Mouse (Mus musculus) midbrain, embryonic 13.5 days (tissue): ENCODE measurements around the gene Mbtps2. TPM values are rescaled to one million over a fixed set of nuclear protein-coding genes. Genes with fewer than 3 reads are reported as not detected.

Experiments used
- ATAC-seq: fragments of 200-750 bp; cut with Nextera tagmentation; 2 replicates; pipeline ENCODE4 v1.8.0; 2017; ENCODE audit warnings: mild to moderate bottlenecking, moderate TSS enrichment, moderate library complexity
- H3K27ac ChIP-seq: fragments of 300-500 bp; sonication (generic); 2 replicates; pipeline ENCODE4 v1.5.1; 2015; ENCODE audit warnings: inconsistent platforms, mild to moderate bottlenecking, moderate library complexity
- H3K27me3 ChIP-seq: fragments of 300-500 bp; sonication (generic); 2 replicates; pipeline ENCODE4 v1.6.1; 2015; ENCODE audit warnings: mild to moderate bottlenecking, inconsistent platforms
- H3K36me3 ChIP-seq: fragments of 300-500 bp; sonication (generic); 2 replicates; pipeline ENCODE4 v1.6.1; 2015; ENCODE audit warnings: mild to moderate bottlenecking, inconsistent platforms
- H3K4me1 ChIP-seq: fragments of 300-500 bp; sonication (generic); replicated peaks from 2 replicates; pipeline ENCODE4 v1.6.1; 2015; ENCODE audit warnings: inconsistent platforms
- H3K4me2 ChIP-seq: fragments of 300-500 bp; sonication (generic); replicated peaks from 2 replicates; pipeline ENCODE4 v1.6.1; 2015; ENCODE audit warnings: moderate library complexity, mild to moderate bottlenecking, inconsistent platforms
- H3K4me3 ChIP-seq: fragments of 300-500 bp; sonication (generic); replicated peaks from 2 replicates; pipeline ENCODE4 v1.5.1; 2015; ENCODE audit warnings: mild to moderate bottlenecking, inconsistent platforms
- H3K9ac ChIP-seq: fragments of 300-500 bp; sonication (generic); replicated peaks from 2 replicates; pipeline ENCODE4 v1.6.1; 2015; ENCODE audit warnings: mild to moderate bottlenecking, inconsistent platforms
- H3K9me3 ChIP-seq: fragments of 300-500 bp; sonication (generic); 2 replicates; pipeline ENCODE4 v1.6.1; 2016; ENCODE audit warnings: mild to moderate bottlenecking, inconsistent platforms
- WGBS: fragments of 180-500 bp; shearing (Covaris S2); methylation state at CpG from one replicate; pipeline ENCODE4 v1.1.7; 2015; 5-methylcytosine and 5-hydroxymethylcytosine counted together
- polyA plus RNA-seq: library from polyadenylated mRNA; unstranded; fragments of >200 nt; fragmentation: Nextera tagmentation; extraction: Ambion mirVana; gene quantifications from 2 replicates; pipeline ENCODE4 v1.2.1, GENCODE M21; 2015

The Mbtps2 gene
- polyA plus RNA-seq, 1 experiment from 2014 or later: 25.3 TPM

DNA sequence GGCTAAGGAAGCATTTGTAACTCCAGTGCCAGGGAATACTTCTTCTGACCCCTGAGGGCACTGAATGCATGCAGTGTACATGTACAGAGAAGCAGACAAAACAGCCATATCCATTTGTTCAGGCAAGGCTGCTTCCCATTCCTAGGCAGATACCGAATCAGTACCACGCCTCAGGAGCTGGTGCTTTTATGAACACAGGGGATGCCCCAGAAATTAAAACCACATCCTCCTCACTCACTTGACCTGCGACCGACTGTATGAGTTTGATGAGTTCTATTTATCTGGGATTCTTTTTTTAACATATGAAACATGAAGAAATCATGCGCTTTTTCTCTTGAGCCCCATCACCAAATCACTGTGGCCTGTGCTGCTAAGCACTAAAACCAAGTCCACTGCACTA is 1.7 kb downstream of the Mbtps2 start:
- peak overlapping the region; percentile 61 for H3K4me3 ChIP-seq
- H3K9ac ChIP-seq: 0 out of 2 replicates have a peak overlapping the region, but pooled peaks have one; percentile 41
- no peak overlapping the region for H3K27ac ChIP-seq
- H3K9me3 ChIP-seq: no peaks in the 10 kb centered on the region
- H3K36me3 ChIP-seq: no peaks in the 10 kb centered on the region
- peak overlapping the region; percentile 53 for H3K4me2 ChIP-seq
- H3K4me1 ChIP-seq: peaks cover 19% of the 10 kb centered on the region
- WGBS: 83% methylated on average over 5 of the region's 5 CpGs
- peaks cover 4% of the 10 kb centered on the region; the same call in 1 of the 2 replicates for H3K27me3 ChIP-seq
- ATAC-seq: no peak

DNA sequence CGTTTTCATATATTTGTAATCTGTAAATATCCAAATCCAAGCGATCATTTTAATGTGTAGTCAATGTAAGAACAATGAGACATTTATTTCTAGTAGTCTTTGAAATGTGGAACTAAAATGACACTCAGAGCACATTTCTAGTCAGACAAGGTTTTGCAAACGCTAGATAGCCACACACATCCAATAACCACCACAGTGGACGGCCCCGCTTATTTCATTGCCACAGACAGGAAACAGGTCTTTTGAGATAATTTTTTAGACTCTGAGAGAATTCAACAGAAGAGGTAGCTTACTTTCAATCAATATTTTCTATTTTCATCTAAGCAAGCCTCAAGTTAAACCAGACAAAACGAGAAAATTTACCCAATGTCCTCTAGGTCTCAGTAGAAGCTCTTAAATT is 2.6 kb downstream of the Mbtps2 start:
- H3K4me3 ChIP-seq: no peak overlapping the region
- H3K4me1 ChIP-seq: peaks cover 19% of the 10 kb centered on the region
- no peak for ATAC-seq
- H3K9ac ChIP-seq: no peak overlapping the region
- no peaks in the 10 kb centered on the region for H3K9me3 ChIP-seq
- no peaks in the 10 kb centered on the region for H3K36me3 ChIP-seq
- H3K4me2 ChIP-seq: no peak overlapping the region
- H3K27ac ChIP-seq: no peak overlapping the region
- peaks cover 4% of the 10 kb centered on the region; the same call in 1 of the 2 replicates for H3K27me3 ChIP-seq
- 88% methylated on average over 6 of the region's 6 CpGs for WGBS

DNA sequence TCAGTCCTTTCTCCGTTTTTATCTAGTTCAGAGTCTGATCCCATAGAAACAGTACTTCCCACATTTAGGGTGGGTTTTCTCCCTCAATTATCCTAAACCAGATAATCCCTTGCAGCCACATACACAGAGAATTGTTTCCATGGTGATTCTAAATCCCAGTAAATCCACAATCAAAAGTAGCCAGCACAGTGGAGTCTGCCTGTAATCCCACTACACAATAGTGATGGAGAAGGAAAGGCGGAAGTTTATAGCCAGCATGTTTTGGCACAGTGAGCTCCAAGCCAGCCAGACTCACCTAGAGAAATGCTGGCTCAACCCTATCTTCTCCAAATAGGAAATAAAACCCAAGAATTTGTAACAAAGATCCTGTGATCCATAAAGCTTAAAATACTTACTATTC is 3.9 kb downstream of the Mbtps2 start:
- WGBS: 30% methylated on average over 2 of the region's 2 CpGs
- Histone ChIP-seq H3K9ac (no peak overlapping the region), H3K27ac (peak overlapping the region; percentile 56), H3K9me3 (no peaks in the 10 kb centered on the region), H3K27me3 (peaks cover 6% of the 10 kb centered on the region), H3K4me1 (peaks cover 19% of the 10 kb centered on the region), H3K36me3 (no peaks in the 10 kb centered on the region), H3K4me3 (no peak overlapping the region), H3K4me2 (no peak overlapping the region)
- ATAC-seq: peak; percentile 41

DNA sequence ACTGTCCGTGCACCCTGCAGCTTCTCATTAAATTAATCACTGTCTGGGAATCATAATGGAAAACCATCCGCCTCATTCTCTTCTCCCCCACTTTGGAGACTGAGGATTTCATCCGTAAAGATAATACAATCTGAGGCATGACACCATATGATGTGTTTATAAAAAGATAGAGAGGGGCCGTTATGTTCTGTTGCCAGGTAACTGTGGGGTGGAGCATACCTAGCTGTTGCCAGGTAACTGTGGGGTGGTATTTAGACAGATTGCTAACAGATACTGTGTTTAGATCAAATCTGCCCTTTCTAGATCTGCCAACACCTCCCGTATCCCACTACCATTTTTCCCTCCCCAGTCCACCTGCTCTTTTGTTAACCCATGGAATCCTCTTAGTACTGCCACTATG is 11.5 kb downstream of the Mbtps2 start:
- no peaks in the 10 kb centered on the region for H3K36me3 ChIP-seq
- no peak overlapping the region for H3K4me3 ChIP-seq
- no peak overlapping the region for H3K4me2 ChIP-seq
- peaks cover 3% of the 10 kb centered on the region; the same call in 1 of the 2 replicates for H3K27me3 ChIP-seq
- H3K9me3 ChIP-seq: no peaks in the 10 kb centered on the region
- no peak for ATAC-seq
- H3K4me1 ChIP-seq: no peaks in the 10 kb centered on the region
- 61% methylated on average over 5 of the region's 5 CpGs for WGBS
- H3K27ac ChIP-seq: no peak overlapping the region
- H3K9ac ChIP-seq: no peak overlapping the region

DNA sequence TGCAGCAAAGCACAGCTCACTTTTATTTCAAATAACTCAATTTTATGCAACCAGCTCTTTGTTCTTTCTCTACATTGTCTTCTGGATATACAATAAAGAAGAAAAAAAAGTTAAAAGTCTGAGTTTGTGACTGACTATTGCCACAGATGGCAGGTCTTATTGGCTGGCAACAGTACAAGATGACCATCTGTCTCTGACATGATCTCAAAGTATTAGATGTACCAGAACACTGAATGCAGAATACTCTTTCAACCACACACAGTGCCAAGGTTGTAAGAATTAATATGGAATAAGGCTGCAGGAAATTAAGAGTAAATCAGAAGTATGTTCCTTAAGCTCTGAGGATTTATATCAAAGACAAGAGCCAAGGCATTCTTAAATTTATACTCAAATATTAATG is 12.1 kb downstream of the Mbtps2 start:
- no peak overlapping the region for H3K9ac ChIP-seq
- H3K4me3 ChIP-seq: no peak overlapping the region
- no peak for ATAC-seq
- no peaks in the 10 kb centered on the region for H3K4me1 ChIP-seq
- H3K36me3 ChIP-seq: no peaks in the 10 kb centered on the region
- H3K27me3 ChIP-seq: peaks cover 3% of the 10 kb centered on the region; the same call in 1 of the 2 replicates
- no peak overlapping the region for H3K4me2 ChIP-seq
- H3K9me3 ChIP-seq: no peaks in the 10 kb centered on the region
- no peak overlapping the region for H3K27ac ChIP-seq

DNA sequence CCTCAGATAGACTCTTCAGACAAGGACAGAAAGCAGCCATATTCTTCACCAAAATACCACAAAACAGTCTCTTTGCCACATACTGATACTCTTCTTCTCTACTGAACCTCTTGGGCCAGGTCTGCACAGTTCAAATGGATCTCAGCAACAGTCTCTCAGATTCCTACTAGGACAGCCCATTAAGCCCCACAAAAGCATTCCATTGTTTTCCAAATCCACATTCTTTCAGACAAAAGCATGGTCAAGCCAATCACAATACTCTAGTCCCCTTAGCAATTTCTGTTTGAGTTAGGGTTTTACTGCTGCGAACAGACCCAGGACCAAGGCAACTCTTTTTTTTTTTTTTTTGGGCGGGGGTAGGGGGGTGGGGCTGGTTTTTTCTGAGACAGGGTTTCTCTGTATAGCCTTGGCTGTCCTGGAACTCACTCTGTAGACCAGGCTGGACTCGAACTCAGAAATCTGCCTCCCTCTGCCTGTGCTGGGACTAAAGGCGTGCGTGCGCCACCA is 19.4 kb downstream of the Mbtps2 start:
- no peaks in the 10 kb centered on the region for H3K4me1 ChIP-seq
- no peaks in the 10 kb centered on the region for H3K36me3 ChIP-seq
- no peaks in the 10 kb centered on the region for H3K9me3 ChIP-seq
- ATAC-seq: no peak
- no peak overlapping the region for H3K27ac ChIP-seq
- no peaks in the 10 kb centered on the region for H3K27me3 ChIP-seq
- no peak overlapping the region for H3K9ac ChIP-seq
- no peak overlapping the region for H3K4me2 ChIP-seq
- no peak overlapping the region for H3K4me3 ChIP-seq
- 68% methylated on average over 6 of the region's 6 CpGs for WGBS

DNA sequence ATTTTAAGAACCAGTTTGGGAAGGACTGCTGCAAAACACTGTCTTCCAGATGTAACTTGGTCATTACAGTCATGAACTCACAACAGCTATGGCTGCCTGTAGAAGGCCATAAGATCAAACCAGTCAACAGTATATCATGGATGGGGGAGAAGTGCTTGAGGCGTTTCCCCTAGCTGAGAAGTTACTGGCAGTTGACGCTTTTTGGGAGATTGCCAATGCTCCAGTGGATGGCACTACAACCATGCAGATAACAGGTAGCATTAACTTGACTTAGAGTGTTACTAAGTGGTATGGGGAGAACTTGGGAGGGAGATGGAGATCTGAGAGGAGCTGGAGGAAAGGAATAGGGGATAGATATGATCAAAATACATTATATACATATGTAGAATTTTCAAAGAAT is 23.8 kb downstream of the Mbtps2 start:
- H3K9ac ChIP-seq: no peak overlapping the region
- H3K36me3 ChIP-seq: no peaks in the 10 kb centered on the region
- no peak overlapping the region for H3K4me2 ChIP-seq
- no peak for ATAC-seq
- no peaks in the 10 kb centered on the region for H3K27me3 ChIP-seq
- no peak overlapping the region for H3K4me3 ChIP-seq
- H3K4me1 ChIP-seq: no peaks in the 10 kb centered on the region
- 89% methylated on average over 2 of the region's 2 CpGs for WGBS
- H3K27ac ChIP-seq: no peak overlapping the region
- no peaks in the 10 kb centered on the region for H3K9me3 ChIP-seq

DNA sequence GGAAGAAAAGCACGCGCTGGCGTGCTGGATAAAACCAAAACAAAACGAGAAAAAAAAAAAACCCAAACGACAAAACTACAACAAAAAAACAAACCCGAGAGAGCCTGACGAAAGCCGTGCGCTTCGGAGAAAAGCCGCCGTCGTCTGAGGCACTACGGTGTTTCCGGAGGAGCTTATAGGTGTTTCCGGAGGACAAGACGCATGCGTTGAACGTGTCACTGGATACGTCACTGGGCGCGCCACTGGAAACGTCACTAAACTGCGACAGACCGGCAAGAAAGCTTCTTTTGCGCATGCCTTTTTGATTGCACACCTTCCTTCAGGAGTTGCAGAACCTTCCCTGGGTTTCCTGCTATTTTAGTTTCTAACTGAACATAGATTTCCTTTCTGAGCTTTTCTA is 29.7 kb downstream of the Mbtps2 start, which contains the start of gene Yy2:
TSS of gene Yy2 (minus strand) at position 146 of the 400 bp plus-strand sequence.
- H3K4me1 ChIP-seq: no peaks in the 10 kb centered on the region
- no peak within 1 kb of the TSS for H3K9ac ChIP-seq
- H3K4me3 ChIP-seq: no peak within 1 kb of the TSS
- H3K36me3 ChIP-seq: peaks cover 13% of the 10 kb centered on the region; the same call in 1 of the 2 replicates
- no peaks in the 10 kb centered on the region for H3K9me3 ChIP-seq
- ATAC-seq: no peak
- 89% methylated on average over 26 of the region's 26 CpGs for WGBS
- no peaks in the 10 kb centered on the region for H3K27me3 ChIP-seq
- H3K27ac ChIP-seq: no peak within 1 kb of the TSS
- H3K4me2 ChIP-seq: no peak within 1 kb of the TSS

DNA sequence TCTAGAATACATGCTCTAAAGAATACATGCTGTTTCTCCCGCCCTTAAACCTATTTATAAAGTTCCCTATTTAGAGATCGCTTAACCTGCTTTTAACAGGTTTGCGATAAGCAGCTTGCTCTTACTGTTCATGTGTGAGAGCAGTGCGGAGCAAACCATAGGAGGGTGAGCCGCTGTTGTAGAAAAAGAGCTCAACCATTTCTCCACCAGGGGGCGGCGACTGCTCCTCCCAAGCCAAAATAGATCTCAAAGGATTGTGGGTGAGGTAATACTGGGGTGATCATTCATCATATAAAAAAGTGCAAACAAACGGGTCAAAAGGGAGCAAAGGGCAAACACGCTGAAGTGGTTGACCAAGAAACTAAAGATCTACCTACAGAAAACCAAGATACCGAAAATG is 34.7 kb downstream of the Mbtps2 start:
- Histone ChIP-seq H3K9me3 (no peaks in the 10 kb centered on the region), H3K27me3 (no peaks in the 10 kb centered on the region), H3K9ac (no peak overlapping the region), H3K4me2 (no peak overlapping the region), H3K4me1 (no peaks in the 10 kb centered on the region), H3K27ac (no peak overlapping the region), H3K4me3 (no peak overlapping the region), H3K36me3 (peaks cover 13% of the 10 kb centered on the region; the same call in 1 of the 2 replicates)
- ATAC-seq: no peak
- WGBS: 83% methylated on average over 10 of the region's 10 CpGs

DNA sequence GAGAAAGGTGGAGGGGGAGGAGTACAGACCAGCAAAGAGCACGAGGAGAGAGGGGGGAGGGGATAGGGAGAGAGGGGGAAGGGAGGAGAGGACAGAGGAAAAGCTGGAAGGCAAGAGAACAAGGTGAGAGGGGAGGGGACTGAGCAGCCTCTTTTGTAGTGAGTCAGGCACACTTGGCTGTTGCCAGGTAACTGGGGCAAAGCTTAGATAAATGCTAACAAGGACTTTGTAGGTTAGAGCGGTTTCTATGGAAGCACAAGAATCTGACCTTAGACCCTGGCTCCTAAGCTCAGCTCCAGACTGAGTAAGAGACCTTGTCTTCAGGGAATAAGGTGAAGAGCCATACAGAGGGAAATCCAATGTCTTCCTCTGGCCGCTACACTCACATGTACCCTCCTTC is 51.4 kb downstream of the Mbtps2 start:
- 17% methylated on average over 3 of the region's 3 CpGs for WGBS
- no peaks in the 10 kb centered on the region for H3K27me3 ChIP-seq
- H3K9me3 ChIP-seq: no peaks in the 10 kb centered on the region
- no peak overlapping the region for H3K4me2 ChIP-seq
- peaks cover 7% of the 10 kb centered on the region; the same call in 1 of the 2 replicates for H3K4me1 ChIP-seq
- H3K36me3 ChIP-seq: no peaks in the 10 kb centered on the region
- H3K9ac ChIP-seq: no peak overlapping the region
- H3K27ac ChIP-seq: no peak overlapping the region
- no peak overlapping the region for H3K4me3 ChIP-seq
- peak; percentile 93 for ATAC-seq

DNA sequence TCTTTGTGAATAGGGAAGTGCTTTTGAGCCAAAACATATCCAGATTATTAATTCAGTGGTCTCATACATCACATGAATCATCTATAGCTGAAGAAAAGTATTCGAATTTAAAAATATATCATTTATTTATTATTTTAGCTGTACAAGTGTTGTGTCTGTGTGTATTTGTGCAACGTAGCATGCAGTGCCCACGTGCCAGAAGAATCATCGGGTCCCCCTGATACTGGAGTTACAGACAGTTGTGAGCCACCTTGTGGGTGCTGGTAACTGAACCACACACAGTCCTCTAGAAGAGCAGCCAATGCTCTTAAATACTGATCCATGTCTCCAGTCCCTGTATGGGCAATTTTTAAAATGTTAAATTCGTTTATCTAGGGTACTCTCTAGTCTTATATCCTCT is 92.1 kb downstream of the Mbtps2 start:
- no peaks in the 10 kb centered on the region for H3K4me1 ChIP-seq
- WGBS: 68% methylated on average over 5 of the region's 5 CpGs
- ATAC-seq: no peak
- no peak overlapping the region for H3K27ac ChIP-seq
- no peaks in the 10 kb centered on the region for H3K27me3 ChIP-seq
- H3K9ac ChIP-seq: no peak overlapping the region
- no peak overlapping the region for H3K4me3 ChIP-seq
- H3K36me3 ChIP-seq: no peaks in the 10 kb centered on the region
- H3K9me3 ChIP-seq: no peaks in the 10 kb centered on the region
- H3K4me2 ChIP-seq: no peak overlapping the region

DNA sequence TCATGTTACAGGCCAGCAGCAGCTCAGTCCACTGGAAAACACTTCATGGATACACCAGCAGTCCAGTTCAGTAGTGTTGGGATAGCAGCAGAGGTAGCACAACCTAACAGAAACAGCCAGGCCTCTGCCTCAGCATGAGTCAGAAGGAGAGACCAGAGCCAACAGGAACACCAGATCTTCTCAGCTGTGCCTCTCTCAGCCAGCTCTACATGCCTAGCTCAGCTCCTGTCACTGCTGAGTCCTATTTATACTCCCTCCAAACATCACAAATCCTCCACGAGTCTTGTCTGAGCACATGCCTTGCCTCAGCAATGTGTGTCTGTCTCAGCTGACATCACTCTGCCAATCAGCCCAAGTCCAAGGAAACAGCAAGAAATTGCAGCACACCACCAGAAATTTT is 94.0 kb downstream of the Mbtps2 start:
- no peak overlapping the region for H3K4me3 ChIP-seq
- WGBS: 76% methylated on average over 1 of the region's 1 CpGs
- H3K9ac ChIP-seq: no peak overlapping the region
- H3K9me3 ChIP-seq: no peaks in the 10 kb centered on the region
- H3K27me3 ChIP-seq: no peaks in the 10 kb centered on the region
- H3K4me2 ChIP-seq: no peak overlapping the region
- no peak for ATAC-seq
- H3K27ac ChIP-seq: no peak overlapping the region
- H3K36me3 ChIP-seq: no peaks in the 10 kb centered on the region
- no peaks in the 10 kb centered on the region for H3K4me1 ChIP-seq

DNA sequence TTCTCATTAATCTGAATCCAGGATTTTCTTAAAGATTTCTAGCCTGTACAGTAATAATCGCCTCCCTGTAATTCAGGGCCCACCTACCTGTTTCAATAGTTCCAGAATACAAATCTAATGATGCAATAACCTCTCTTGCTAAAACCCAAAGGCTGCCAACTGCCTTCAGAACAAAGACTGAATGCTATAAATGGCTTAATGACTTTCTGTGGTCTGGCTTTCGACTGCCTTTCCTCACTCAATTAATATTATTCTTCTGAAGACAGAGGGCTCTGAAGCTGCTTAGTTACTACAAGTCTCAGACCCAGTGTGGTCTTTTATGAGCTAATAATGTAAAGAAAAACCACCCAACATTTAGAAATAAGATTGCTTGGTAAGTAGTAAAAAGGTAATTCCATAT is 96.6 kb downstream of the Mbtps2 start:
- ATAC-seq: no peak
- Histone ChIP-seq H3K4me2 (no peak overlapping the region), H3K9me3 (no peaks in the 10 kb centered on the region), H3K4me3 (no peak overlapping the region), H3K4me1 (no peaks in the 10 kb centered on the region), H3K27me3 (no peaks in the 10 kb centered on the region), H3K36me3 (no peaks in the 10 kb centered on the region), H3K9ac (no peak overlapping the region), H3K27ac (no peak overlapping the region)
- 73% methylated on average over 2 of the region's 2 CpGs for WGBS
